Mouse (Mus musculus) testis, adult 2 months (tissue): Measurements from ENCODE around the gene Lad1.

ENCODE experiments used
- CTCF ChIP-seq: fragments of 200-500 bp; IDR thresholded peaks from 2 replicates; pipeline ENCODE4 v1.5.1; 2012; ENCODE audit warnings: low read depth, mild to moderate bottlenecking, inconsistent platforms, low read length, moderate library complexity; ENCODE audit not compliant: control insufficient read depth, insufficient read depth, insufficient replicate concordance
- POLR2A ChIP-seq: fragments of 200-500 bp; IDR thresholded peaks from 2 replicates; pipeline ENCODE4 v1.6.1; 2012; ENCODE audit warnings: low read depth, mild to moderate bottlenecking, inconsistent platforms, low read length, moderate library complexity; ENCODE audit not compliant: control insufficient read depth

GRCm38 (mm10) chr1:135794216-135795134 lies 23.9 kb upstream of the Lad1 start:
- TF ChIP-seq CTCF (no peak), POLR2A (no peak)
